Mouse (Mus musculus): ENCODE measurements around the gene Arrdc3. TPM values are rescaled to one million over a fixed set of nuclear protein-coding genes. Genes with fewer than 3 reads are reported as not detected.

The Arrdc3 gene
- 66.6 and 70.4 TPM in 2 replicates for polyA plus RNA-seq (2015; fragmentation: Nextera tagmentation; extraction: Ambion mirVana)

- Histone ChIP-seq H3K36me3 (peaks cover 7% of the 10 kb centered on the region), H3K4me3 (peak within 1 kb of the TSS; percentile 77), H3K27ac (replicated peaks) (peak within 1 kb of the TSS; percentile 100), H3K27me3 (no peaks in the 10 kb centered on the region), H3K4me2 (replicated peaks) (peak within 1 kb of the TSS; percentile 49), H3K9ac (replicated peaks) (peak within 1 kb of the TSS; percentile 98), H3K9me3 (no peaks in the 10 kb centered on the region), H3K4me1 (peaks cover 17% of the 10 kb centered on the region)
- ATAC-seq (replicated peaks), result peak; percentile 55
- WGBS, result under 1% methylated on average over 31 of the region's 31 CpGs
Measured at GRCm38 (mm10) chr13:80883190-80883589, at the start of gene Arrdc3. TSS of gene Arrdc3 (plus strand) at chr13:80883384.

- Histone ChIP-seq H3K27ac (replicated peaks) (no peak overlapping the region), H3K4me1 (no peaks in the 10 kb centered on the region), H3K4me2 (replicated peaks) (no peak overlapping the region), H3K27me3 (no peaks in the 10 kb centered on the region), H3K9ac (replicated peaks) (no peak overlapping the region), H3K4me3 (no peak overlapping the region), H3K9me3 (no peaks in the 10 kb centered on the region), H3K36me3 (no peaks in the 10 kb centered on the region)
- peak; percentile 80 for ATAC-seq (replicated peaks)
- WGBS, result 7% methylated on average over 5 of the region's 5 CpGs
Measured at GRCm38 (mm10) chr13:80862215-80862614, 21.0 kb upstream of the Arrdc3 start.

GRCm38 (mm10) chr13:80864195-80864594 lies 19.0 kb upstream of the Arrdc3 start:
- H3K4me1 ChIP-seq, result no peaks in the 10 kb centered on the region
- no peak overlapping the region for H3K9ac ChIP-seq (replicated peaks)
- no peak overlapping the region for H3K27ac ChIP-seq (replicated peaks)
- no peak overlapping the region for H3K4me2 ChIP-seq (replicated peaks)
- ATAC-seq (replicated peaks), result no peak
- no peaks in the 10 kb centered on the region for H3K36me3 ChIP-seq
- WGBS, result 89% methylated on average over 3 of the region's 3 CpGs
- H3K4me3 ChIP-seq, result no peak overlapping the region
- H3K9me3 ChIP-seq, result no peaks in the 10 kb centered on the region
- H3K27me3 ChIP-seq, result no peaks in the 10 kb centered on the region

- Histone ChIP-seq H3K27me3 (no peaks in the 10 kb centered on the region), H3K36me3 (no peaks in the 10 kb centered on the region), H3K4me3 (no peak overlapping the region), H3K9me3 (no peaks in the 10 kb centered on the region), H3K4me1 (no peaks in the 10 kb centered on the region), H3K9ac (replicated peaks) (no peak overlapping the region), H3K4me2 (replicated peaks) (no peak overlapping the region), H3K27ac (replicated peaks) (no peak overlapping the region)
- ATAC-seq (replicated peaks), result no peak
- WGBS, result 79% methylated on average over 5 of the region's 5 CpGs
Measured at GRCm38 (mm10) chr13:80875126-80875525, 8.1 kb upstream of the Arrdc3 start.

GRCm38 (mm10) chr13:80880756-80881155 lies 2.4 kb upstream of the Arrdc3 start:
- Histone ChIP-seq H3K27me3 (no peaks in the 10 kb centered on the region), H3K9ac (replicated peaks) (no peak overlapping the region), H3K9me3 (no peaks in the 10 kb centered on the region), H3K27ac (replicated peaks) (no peak overlapping the region), H3K4me2 (replicated peaks) (no peak overlapping the region), H3K4me1 (peaks cover 6% of the 10 kb centered on the region), H3K36me3 (no peaks in the 10 kb centered on the region), H3K4me3 (no peak overlapping the region)
- ATAC-seq (replicated peaks), result no peak
- WGBS, result 84% methylated on average over 4 of the region's 4 CpGs

- peak overlapping the region; percentile 98 for H3K9ac ChIP-seq (replicated peaks)
Measured at GRCm38 (mm10) chr13:80881722-80882500, 1.3 kb upstream of the Arrdc3 start.

GRCm38 (mm10) chr13:80882716-80883135 lies 458 bp upstream of the Arrdc3 start:
- Histone ChIP-seq H3K27me3 (no peaks in the 10 kb centered on the region), H3K27ac (replicated peaks) (peak overlapping the region; percentile 100), H3K4me2 (replicated peaks) (peak overlapping the region; percentile 48), H3K4me1 (peaks cover 12% of the 10 kb centered on the region), H3K9ac (replicated peaks) (peak overlapping the region; percentile 98), H3K9me3 (no peaks in the 10 kb centered on the region), H3K36me3 (peaks cover 2% of the 10 kb centered on the region), H3K4me3 (peak overlapping the region; percentile 77)
- peak; percentile 31 for ATAC-seq (replicated peaks)
- WGBS, result 0% methylated on average over 22 of the region's 23 CpGs

More at GRCm38 (mm10) chr13:80881722-80882500, 1.3 kb upstream of the Arrdc3 start:
- no peak for ATAC-seq (replicated peaks)
- no peaks in the 10 kb centered on the region for H3K36me3 ChIP-seq
- H3K9me3 ChIP-seq, result no peaks in the 10 kb centered on the region
- peak overlapping the region; percentile 77 for H3K4me3 ChIP-seq
- H3K4me1 ChIP-seq, result peaks cover 9% of the 10 kb centered on the region
- peak overlapping the region; percentile 100 for H3K27ac ChIP-seq (replicated peaks)
- no peaks in the 10 kb centered on the region for H3K27me3 ChIP-seq
- 22% methylated on average over 6 of the region's 6 CpGs for WGBS
- peak overlapping the region; percentile 48 for H3K4me2 ChIP-seq (replicated peaks)

GRCm38 (mm10) chr13:80883649-80884376 lies 629 bp downstream of the Arrdc3 start:
- no peaks in the 10 kb centered on the region for H3K27me3 ChIP-seq
- no peak for ATAC-seq (replicated peaks)
- WGBS, result under 1% methylated on average over 23 of the region's 23 CpGs
- H3K4me2 ChIP-seq (replicated peaks), result peak overlapping the region; percentile 49
- H3K27ac ChIP-seq (replicated peaks), result peak overlapping the region; percentile 100
- H3K36me3 ChIP-seq, result peaks cover 10% of the 10 kb centered on the region
- H3K9ac ChIP-seq (replicated peaks), result peak overlapping the region; percentile 98
- peak overlapping the region; percentile 77 for H3K4me3 ChIP-seq
- no peaks in the 10 kb centered on the region for H3K9me3 ChIP-seq
- peaks cover 18% of the 10 kb centered on the region for H3K4me1 ChIP-seq

- peak overlapping the region; percentile 98 for H3K9ac ChIP-seq (replicated peaks)
- peaks cover 12% of the 10 kb centered on the region for H3K36me3 ChIP-seq
- H3K27ac ChIP-seq (replicated peaks), result peak overlapping the region; percentile 100
- no peaks in the 10 kb centered on the region for H3K9me3 ChIP-seq
- peak overlapping the region; percentile 49 for H3K4me2 ChIP-seq (replicated peaks)
- ATAC-seq (replicated peaks), result peak; percentile 24
- H3K27me3 ChIP-seq, result no peaks in the 10 kb centered on the region
- peak overlapping the region; percentile 77 for H3K4me3 ChIP-seq
- peaks cover 18% of the 10 kb centered on the region for H3K4me1 ChIP-seq
- under 1% methylated on average over 15 of the region's 15 CpGs for WGBS
Measured at GRCm38 (mm10) chr13:80884377-80884983, 1.3 kb downstream of the Arrdc3 start.

- Histone ChIP-seq H3K4me3 (peak overlapping the region; percentile 77), H3K4me2 (replicated peaks) (peak overlapping the region; percentile 49), H3K4me1 (peaks cover 18% of the 10 kb centered on the region), H3K9ac (replicated peaks) (peak overlapping the region; percentile 98), H3K27ac (replicated peaks) (peak overlapping the region; percentile 100), H3K27me3 (no peaks in the 10 kb centered on the region), H3K36me3 (peaks cover 16% of the 10 kb centered on the region), H3K9me3 (no peaks in the 10 kb centered on the region)
- 0% methylated on average over 46 of the region's 47 CpGs for WGBS
- ATAC-seq (replicated peaks), result peak; percentile 91
Measured at GRCm38 (mm10) chr13:80885103-80885833, 2.1 kb downstream of the Arrdc3 start.

- Histone ChIP-seq H3K27ac (replicated peaks) (peak overlapping the region; percentile 100), H3K4me3 (peak overlapping the region; percentile 77), H3K9me3 (no peaks in the 10 kb centered on the region), H3K4me1 (peaks cover 18% of the 10 kb centered on the region), H3K27me3 (no peaks in the 10 kb centered on the region), H3K4me2 (replicated peaks) (peak overlapping the region; percentile 49), H3K9ac (replicated peaks) (peak overlapping the region; percentile 98), H3K36me3 (peaks cover 24% of the 10 kb centered on the region)
- under 1% methylated on average over 72 of the region's 72 CpGs for WGBS
- peak; percentile 94 for ATAC-seq (replicated peaks)
Measured at GRCm38 (mm10) chr13:80885834-80886663, 2.9 kb downstream of the Arrdc3 start.
